In the genomic region with DNA sequence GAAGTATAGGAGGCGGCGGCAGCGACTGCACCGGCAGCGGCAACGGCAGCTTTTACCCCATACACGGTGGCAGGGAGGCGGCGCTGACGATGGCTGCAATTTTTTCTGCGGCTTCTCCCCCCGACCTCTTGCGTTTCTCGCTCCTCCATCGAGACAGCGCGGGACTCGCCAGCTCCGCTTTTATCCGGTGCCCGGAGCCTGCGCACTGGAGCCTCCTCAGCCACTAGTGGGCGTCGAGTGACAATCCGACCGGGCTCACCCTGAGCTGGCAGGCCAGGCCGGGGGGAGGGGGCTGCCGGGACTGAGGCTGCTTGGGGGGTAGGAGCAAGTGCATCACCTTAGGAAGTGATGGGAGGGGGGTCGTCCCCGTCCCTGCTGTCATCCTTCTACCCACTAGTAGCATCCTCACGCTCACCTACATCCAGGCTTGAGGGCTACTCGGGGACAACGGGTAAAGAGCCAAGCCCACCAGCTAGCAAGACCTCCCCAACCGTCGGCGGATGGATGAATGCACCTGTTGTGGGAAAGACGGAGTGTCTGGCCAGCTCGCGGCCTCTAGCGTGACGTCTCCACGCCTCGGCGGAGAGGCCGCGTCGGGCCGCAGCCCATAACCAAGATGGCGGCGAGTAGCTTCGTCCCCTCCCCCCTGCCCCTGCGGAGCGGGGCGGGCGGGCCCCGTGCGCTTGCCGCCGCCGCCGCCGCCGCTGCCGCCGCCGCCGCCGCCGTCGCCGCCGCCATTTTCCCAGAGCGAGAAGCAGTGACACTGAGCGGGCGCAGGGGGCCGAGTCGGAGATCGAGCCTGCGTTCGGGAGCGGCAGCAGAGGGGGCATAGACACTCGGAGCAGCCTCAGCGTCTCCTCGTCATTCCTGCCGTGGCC, we compare ENCODE assay signal across 8 mouse cellular contexts. TPM values are rescaled to one million over a fixed set of nuclear protein-coding genes. Genes with fewer than 3 reads are reported as not detected.
DNase-seq lines count a peak whose midpoint lies in the region; ATAC-seq and TF ChIP-seq lines count a peak whose summit lies in the region.

TSS of gene Kmt2e (plus strand) at position 722 of the 878 bp plus-strand sequence.

- peak within 1 kb of the TSS; percentile 100 for H3K9ac ChIP-seq in embryonic facial prominence, embryonic 13.5 days
- H3K9ac ChIP-seq in limb, embryonic 12.5 days (replicated peaks) = peak within 1 kb of the TSS; percentile 99
- peak within 1 kb of the TSS; percentile 100 for H3K9ac ChIP-seq in midbrain, embryonic 14.5 days (replicated peaks; ENCODE audit: low read length)

- TF ChIP-seq POLR2A in kidney, adult 2 months (IDR thresholded peaks at IDR 0.05; ENCODE audit: low read depth, low read length) = peak; percentile 65

- H3K27ac ChIP-seq in embryonic facial prominence, embryonic 13.5 days = peak within 1 kb of the TSS; percentile 100
- H3K27ac ChIP-seq in kidney, adult 2 months (ENCODE audit: insufficient read depth, low read depth, low read length) = peak within 1 kb of the TSS; percentile 100
- H3K27ac ChIP-seq in limb, embryonic 12.5 days = peak within 1 kb of the TSS; percentile 100
- peak within 1 kb of the TSS; percentile 100 for H3K27ac ChIP-seq in midbrain, embryonic 14.5 days (replicated peaks; ENCODE audit: low read depth, low read length)

- peak; percentile 88 for DNase-seq in 416B (ENCODE audit: low read depth)
- peak; percentile 80 to 88 for DNase-seq in adrenal gland, postnatal 4 days (ENCODE audit: low spot score in 2 of 2)
- DNase-seq in heart, adult 18-20 months = peak; percentile 95
- peak; percentile 95 for DNase-seq in kidney, adult 2 months
- peak; percentile 95 for DNase-seq in midbrain, embryonic 14.5 days
- peak; percentile 87 for DNase-seq in spleen, adult 12 weeks (ENCODE audit: low spot score)

- H3K4me2 ChIP-seq in embryonic facial prominence, embryonic 13.5 days = peak within 1 kb of the TSS; percentile 76
- peak within 1 kb of the TSS; percentile 85 for H3K4me2 ChIP-seq in limb, embryonic 12.5 days
- H3K4me2 ChIP-seq in midbrain, embryonic 14.5 days (ENCODE audit: low read length) = peak within 1 kb of the TSS; percentile 94

- H3K4me3 ChIP-seq in embryonic facial prominence, embryonic 13.5 days = peak within 1 kb of the TSS; percentile 98
- peak within 1 kb of the TSS; percentile 97 for H3K4me3 ChIP-seq in kidney, adult 2 months (ENCODE audit: insufficient read depth, low read depth, low read length)
- H3K4me3 ChIP-seq in limb, embryonic 12.5 days (replicated peaks) = peak within 1 kb of the TSS; percentile 93
- peak within 1 kb of the TSS; percentile 100 for H3K4me3 ChIP-seq in midbrain, embryonic 14.5 days (replicated peaks; ENCODE audit: low read depth, low read length)

- H3K9me3 ChIP-seq in embryonic facial prominence, embryonic 13.5 days = no peaks in the 10 kb centered on the region
- H3K9me3 ChIP-seq in limb, embryonic 12.5 days = no peaks in the 10 kb centered on the region
- H3K9me3 ChIP-seq in midbrain, embryonic 14.5 days (ENCODE audit: control insufficient read depth, low read length) = no peaks in the 10 kb centered on the region

- ATAC-seq in embryonic facial prominence, embryonic 13.5 days (ENCODE audit: insufficient number of reproducible peaks, insufficient read depth, low FRiP score, low TSS enrichment, low read depth) = peak; percentile 80
- peak; percentile 84 for ATAC-seq in limb, embryonic 12.5 days (ENCODE audit: insufficient number of reproducible peaks, insufficient read depth, low FRiP score, low TSS enrichment, low read depth)
- ATAC-seq in midbrain, embryonic 14.5 days (ENCODE audit: low FRiP score, low TSS enrichment) = peak; percentile 82

- peak; percentile 36 for TF ChIP-seq CTCF in kidney, adult 2 months (conservative IDR thresholded peaks at IDR 0.05; ENCODE audit: insufficient read depth, insufficient read length, low read depth, low read length)

- peaks cover 20% of the 10 kb centered on the region for H3K4me1 ChIP-seq in embryonic facial prominence, embryonic 13.5 days
- H3K4me1 ChIP-seq in kidney, adult 2 months (ENCODE audit: control insufficient read depth, insufficient read depth, low read length) = no peaks in the 10 kb centered on the region; the same call in 1 of the 2 replicates
- H3K4me1 ChIP-seq in limb, embryonic 12.5 days (replicated peaks) = peaks cover 32% of the 10 kb centered on the region
- H3K4me1 ChIP-seq in midbrain, embryonic 14.5 days (ENCODE audit: control insufficient read depth, insufficient read depth, low read length) = peaks cover 17% of the 10 kb centered on the region

- under 1% methylated on average over 85 of the region's 85 CpGs for WGBS in embryonic facial prominence, embryonic 13.5 days
- under 1% methylated on average over 85 of the region's 85 CpGs for WGBS in kidney, adult 2 months
- under 1% methylated on average over 74 of the region's 85 CpGs for WGBS in limb, embryonic 12.5 days
- WGBS in midbrain, embryonic 14.5 days = under 1% methylated on average over 84 of the region's 85 CpGs

- no peaks in the 10 kb centered on the region for H3K27me3 ChIP-seq in embryonic facial prominence, embryonic 13.5 days
- no peaks in the 10 kb centered on the region for H3K27me3 ChIP-seq in kidney, adult 2 months (replicated peaks; ENCODE audit: control insufficient read depth, insufficient read depth, low read length)
- no peaks in the 10 kb centered on the region for H3K27me3 ChIP-seq in limb, embryonic 12.5 days
- no peaks in the 10 kb centered on the region for H3K27me3 ChIP-seq in midbrain, embryonic 14.5 days (ENCODE audit: control insufficient read depth, insufficient read depth, low read length)

- no peaks in the 10 kb centered on the region for H3K36me3 ChIP-seq in embryonic facial prominence, embryonic 13.5 days
- no peaks in the 10 kb centered on the region for H3K36me3 ChIP-seq in kidney, adult 2 months (ENCODE audit: control insufficient read depth, insufficient read depth, low read length)
- H3K36me3 ChIP-seq in limb, embryonic 12.5 days = no peaks in the 10 kb centered on the region
- no peaks in the 10 kb centered on the region for H3K36me3 ChIP-seq in midbrain, embryonic 14.5 days (ENCODE audit: control insufficient read depth, insufficient read depth, low read length)

RNA-seq across cellular contexts. Expression of gene Kmt2e, which starts in this region (rescaled TPM):
- total RNA-seq in adrenal gland, postnatal 4 days (2021) = 10 to 100 TPM; 90.0 to 93.1 TPM
- polyA plus RNA-seq in embryonic facial prominence, embryonic 13.5 days (2015; fragmentation: Nextera tagmentation; extraction: Ambion mirVana) = 123 and 126 TPM in 2 replicates
- 10 to 100 TPM; 40.6 to 45.0 TPM for total RNA-seq in heart, adult 18-20 months (2021)
- polyA plus RNA-seq in kidney, adult 2 months (2012; rRNA removed) = 18.8 and 19.8 TPM in 2 replicates
- polyA plus RNA-seq in limb, embryonic 12.5 days (2016; fragmentation: Nextera tagmentation; extraction: Ambion mirVana) = 109 TPM in 2 replicates
- 152 and 155 TPM in 2 replicates for polyA plus RNA-seq in midbrain, embryonic 14.5 days (2014; fragmentation: Nextera tagmentation; extraction: Ambion mirVana)

Comparison
In these comparisons a context has a peak if more than half of its experiments do, and no peak if none do; other contexts are left out.
1. Peak in every context shown above with its lines: DNase-seq, ATAC-seq, H3K4me3 ChIP-seq and H3K27ac ChIP-seq.